Comparison of ENCODE assay signal across 1 mouse cellular context in the genomic region with DNA sequence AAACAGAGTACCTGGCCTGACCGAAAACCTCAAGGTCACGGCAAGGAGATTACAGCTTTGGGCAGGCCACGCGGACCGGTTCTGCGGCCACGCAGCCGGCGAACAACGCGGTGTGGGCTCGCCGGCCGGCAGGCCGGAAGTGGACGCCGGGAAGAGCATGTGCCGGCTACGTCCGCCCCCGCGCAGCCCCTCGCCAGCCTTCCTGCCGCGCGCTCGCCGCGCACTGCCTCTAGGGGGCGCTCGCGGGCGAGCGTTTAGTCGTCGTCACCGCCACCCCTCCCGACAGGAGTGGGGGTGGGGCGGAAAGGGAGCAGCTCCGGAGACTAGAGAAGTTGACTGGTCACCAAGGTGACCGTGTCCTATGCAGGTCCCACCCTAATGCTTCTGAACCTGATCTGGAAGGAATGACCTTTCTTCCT.
TF ChIP-seq lines count a peak whose summit lies in the region.

No protein-coding gene starts in this region.

TF ChIP-seq in CH12.LX, 34 proteins besides CTCF, POLR2A, EP300 and RAD21 (continued from another document):
- TF ChIP-seq UBTF (IDR thresholded peaks at IDR 0.05; ENCODE audit: low read depth, low read length), result no peak
- no peak; the same call in 1 of the 2 replicates for TF ChIP-seq POLR2AphosphoS2 (IDR thresholded peaks at IDR 0.05; ENCODE audit: low read depth, low read length)
- no peak for TF ChIP-seq PAX5 (IDR thresholded peaks at IDR 0.05; ENCODE audit: low read length)
- peak; percentile 72 for TF ChIP-seq ELF1 (IDR thresholded peaks at IDR 0.05; ENCODE audit: low read depth, low read length)
- peak; percentile 42; the same call in 1 of the 2 replicates for TF ChIP-seq HCFC1 (IDR thresholded peaks at IDR 0.05; ENCODE audit: low read depth, low read length)
- TF ChIP-seq MAFK (IDR thresholded peaks at IDR 0.05; ENCODE audit: insufficient replicate concordance, low read length), result no peak
- TF ChIP-seq MAZ (IDR thresholded peaks at IDR 0.05; ENCODE audit: low read depth, low read length), result peak; percentile 73; the same call in 1 of the 2 replicates
- TF ChIP-seq SMC3 (IDR thresholded peaks at IDR 0.05; ENCODE audit: low read depth, low read length), result peak; percentile 7; the same call in 1 of the 2 replicates
- peak; percentile 72; the same call in 1 of the 2 replicates for TF ChIP-seq MXI1 (IDR thresholded peaks at IDR 0.05; ENCODE audit: low read depth, low read length)
- no peak for TF ChIP-seq ETS1 (conservative IDR thresholded peaks at IDR 0.05; ENCODE audit: low read depth, low read length)
- no peak for TF ChIP-seq RCOR1 (conservative IDR thresholded peaks at IDR 0.05; ENCODE audit: low read depth, low read length)
- TF ChIP-seq ZNF384 (IDR thresholded peaks at IDR 0.05; ENCODE audit: low read depth, low read length), result no peak
TF ChIP-seq in CH12.LX: peak in this region for 12.
